Mouse (Mus musculus) kidney, postnatal 0 days (tissue): ENCODE results near the gene D430042O09Rik. TPM values are rescaled to one million over a fixed set of nuclear protein-coding genes. Genes with fewer than 3 reads are reported as not detected.

Experiments used
- ATAC-seq: fragments of 200-750 bp; cut with Nextera tagmentation; replicated peaks from 2 replicates; pipeline ENCODE4 v1.8.0; 2017; ENCODE audit warnings: low read depth, moderate number of reproducible peaks, moderate TSS enrichment, moderate library complexity; ENCODE audit not compliant: low FRiP score
- DNase-seq: peaks from one replicate; pipeline ENCODE4 v3.0.0-alpha.2; 2016; ENCODE audit warnings: low spot score
- H3K27ac ChIP-seq: fragments of 300-500 bp; sonication (generic); 2 replicates; pipeline ENCODE4 v1.5.1; 2014; ENCODE audit warnings: mild to moderate bottlenecking
- H3K27me3 ChIP-seq: fragments of 300-500 bp; sonication (generic); 2 replicates; pipeline ENCODE4 v1.6.1; 2014; ENCODE audit warnings: low read length, mixed read lengths; ENCODE audit not compliant: insufficient read depth
- H3K36me3 ChIP-seq: fragments of 300-500 bp; sonication (generic); 2 replicates; pipeline ENCODE4 v1.6.1; 2014; ENCODE audit warnings: low read length, mixed read lengths; ENCODE audit not compliant: insufficient read depth
- H3K4me1 ChIP-seq: fragments of 300-500 bp; sonication (generic); replicated peaks from 2 replicates; pipeline ENCODE4 v1.6.1; 2014; ENCODE audit warnings: antibody characterized with exemption, low read length, mixed read lengths; ENCODE audit not compliant: insufficient read depth
- H3K4me2 ChIP-seq: fragments of 300-500 bp; sonication (generic); 2 replicates; pipeline ENCODE4 v1.6.1; 2014; ENCODE audit warnings: mild to moderate bottlenecking, low read length, moderate library complexity, mixed read lengths
- H3K4me3 ChIP-seq: fragments of 300-500 bp; sonication (generic); replicated peaks from 2 replicates; pipeline ENCODE4 v1.5.1; 2014; ENCODE audit warnings: low read depth, low read length
- H3K9ac ChIP-seq: fragments of 300-500 bp; sonication (generic); 2 replicates; pipeline ENCODE4 v1.6.1; 2014; ENCODE audit warnings: low read depth, low read length
- H3K9me3 ChIP-seq: fragments of 300-500 bp; sonication (generic); replicated peaks from 2 replicates; pipeline ENCODE4 v1.6.1; 2016; ENCODE audit warnings: low read length, inconsistent platforms, mixed read lengths
- CTCF ChIP-seq: IDR thresholded peaks from 2 replicates; pipeline ENCODE4 v1.5.1; 2016; ENCODE audit warnings: antibody characterized with exemption, low read depth, mild to moderate bottlenecking, moderate library complexity
- WGBS: fragments of 180-500 bp; shearing (Covaris S2); extraction: QIAGEN DNeasy Blood & Tissue Kit; methylation state at CpG from one replicate; pipeline ENCODE4 v1.1.7; 2014; 5-methylcytosine and 5-hydroxymethylcytosine counted together
- polyA plus RNA-seq: library from polyadenylated mRNA; unstranded; fragments of >200 nt; fragmentation: Nextera tagmentation; extraction: Ambion mirVana; gene quantifications from 2 replicates; pipeline ENCODE4 v1.2.1, GENCODE M21; 2015

The D430042O09Rik gene
- polyA plus RNA-seq, 1 experiment from 2014 or later = 4.8 TPM

- H3K4me3 ChIP-seq = no peak overlapping the region
- no peak overlapping the region for H3K27ac ChIP-seq
- ATAC-seq (no peak), DNase-seq (no peak)
- H3K4me1 ChIP-seq = 0 out of 2 replicates have a peak, but pooled peaks cover 5% of the 10 kb centered on the region
- TF ChIP-seq CTCF = no peak
- 85% methylated on average over 3 of the region's 3 CpGs for WGBS
- no peak overlapping the region for H3K9ac ChIP-seq
- H3K9me3 ChIP-seq = no peaks in the 10 kb centered on the region
- no peaks in the 10 kb centered on the region for H3K36me3 ChIP-seq
- H3K27me3 ChIP-seq = no peaks in the 10 kb centered on the region
- no peak overlapping the region for H3K4me2 ChIP-seq
These were observed 7.1 kb downstream of the D430042O09Rik start for GRCm38 (mm10) chr7:125714803-125715202.

GRCm38 (mm10) chr7:125716724-125717123 lies 9.0 kb downstream of the D430042O09Rik start:
- Histone ChIP-seq H3K27ac (no peak overlapping the region), H3K4me3 (no peak overlapping the region), H3K36me3 (no peaks in the 10 kb centered on the region), H3K4me2 (no peak overlapping the region), H3K9ac (no peak overlapping the region), H3K4me1 (0 out of 2 replicates have a peak, but pooled peaks cover 5% of the 10 kb centered on the region), H3K9me3 (no peaks in the 10 kb centered on the region), H3K27me3 (no peaks in the 10 kb centered on the region)
- no peak for ATAC-seq
- DNase-seq = peak; percentile 25
- WGBS = 72% methylated on average over 2 of the region's 2 CpGs
- TF ChIP-seq CTCF = no peak

- Histone ChIP-seq H3K9ac (no peak overlapping the region), H3K4me3 (no peak overlapping the region), H3K36me3 (no peaks in the 10 kb centered on the region), H3K4me1 (0 out of 2 replicates have a peak, but pooled peaks cover 5% of the 10 kb centered on the region), H3K27ac (no peak overlapping the region), H3K4me2 (no peak overlapping the region), H3K9me3 (no peaks in the 10 kb centered on the region), H3K27me3 (no peaks in the 10 kb centered on the region)
- ATAC-seq (no peak), DNase-seq (no peak)
- TF ChIP-seq CTCF = no peak
These were observed 9.9 kb downstream of the D430042O09Rik start for GRCm38 (mm10) chr7:125717612-125718011.

GRCm38 (mm10) chr7:125720370-125720769 lies 12.7 kb downstream of the D430042O09Rik start:
- 54% methylated on average over 5 of the region's 5 CpGs for WGBS
- ATAC-seq = no peak
- DNase-seq = no peak

GRCm38 (mm10) chr7:125721033-125721432 lies 13.3 kb downstream of the D430042O09Rik start:
- H3K4me2 ChIP-seq = no peak overlapping the region
- no peak overlapping the region for H3K4me3 ChIP-seq
- ATAC-seq (no peak), DNase-seq (no peak)
- no peak overlapping the region for H3K9ac ChIP-seq
- H3K27ac ChIP-seq = no peak overlapping the region
- H3K36me3 ChIP-seq = no peaks in the 10 kb centered on the region
- TF ChIP-seq CTCF = no peak
- H3K9me3 ChIP-seq = no peaks in the 10 kb centered on the region
- no peaks in the 10 kb centered on the region for H3K27me3 ChIP-seq
- H3K4me1 ChIP-seq = 0 out of 2 replicates have a peak, but pooled peaks cover 5% of the 10 kb centered on the region
- 83% methylated on average over 4 of the region's 4 CpGs for WGBS

More at GRCm38 (mm10) chr7:125720370-125720769, 12.7 kb downstream of the D430042O09Rik start:
- Histone ChIP-seq H3K36me3 (no peaks in the 10 kb centered on the region), H3K4me3 (no peak overlapping the region), H3K27ac (no peak overlapping the region), H3K4me1 (0 out of 2 replicates have a peak, but pooled peaks cover 5% of the 10 kb centered on the region), H3K27me3 (no peaks in the 10 kb centered on the region), H3K9me3 (no peaks in the 10 kb centered on the region), H3K9ac (no peak overlapping the region), H3K4me2 (no peak overlapping the region)
- no peak for TF ChIP-seq CTCF

GRCm38 (mm10) chr7:125722127-125722526 lies 14.4 kb downstream of the D430042O09Rik start:
- no peak overlapping the region for H3K4me3 ChIP-seq
- no peaks in the 10 kb centered on the region for H3K27me3 ChIP-seq
- no peaks in the 10 kb centered on the region for H3K4me1 ChIP-seq
- no peaks in the 10 kb centered on the region for H3K9me3 ChIP-seq
- H3K9ac ChIP-seq = no peak overlapping the region
- H3K27ac ChIP-seq = no peak overlapping the region
- no peak for ATAC-seq
- no peak overlapping the region for H3K4me2 ChIP-seq
- H3K36me3 ChIP-seq = no peaks in the 10 kb centered on the region
- DNase-seq = no peak
- peak; percentile 46 for TF ChIP-seq CTCF

GRCm38 (mm10) chr7:125723189-125723972 lies 15.7 kb downstream of the D430042O09Rik start:
- Histone ChIP-seq H3K4me3 (no peak overlapping the region), H3K36me3 (no peaks in the 10 kb centered on the region), H3K4me2 (no peak overlapping the region), H3K27ac (no peak overlapping the region), H3K9ac (no peak overlapping the region), H3K27me3 (no peaks in the 10 kb centered on the region), H3K9me3 (no peaks in the 10 kb centered on the region), H3K4me1 (no peaks in the 10 kb centered on the region)
- DNase-seq (no peak), ATAC-seq (no peak)
- TF ChIP-seq CTCF = no peak
- 53% methylated on average over 5 of the region's 5 CpGs for WGBS
